Mouse (Mus musculus) mouse embryonic stem cell (cell line): ENCODE data around the gene Prkcsh.

Experiments
- in situ Hi-C, 2 experiments: fragments of 300-500 bp; cut with MboI; formaldehyde crosslinking; loops; 1 replicate in 1 of 2; 3 replicates in 1 of 2; pipeline ENCODE4 v1.14.3; 2019 to 2020; ENCODE audit warnings: low sequenced_read_pairs in 2 of 2, low pct_unique_long_range_greater_than_20kb in 1 of 2, mixed read lengths in 1 of 2; ENCODE audit not compliant: unreplicated experiment in 1 of 2

Prkcsh gene

DNA sequence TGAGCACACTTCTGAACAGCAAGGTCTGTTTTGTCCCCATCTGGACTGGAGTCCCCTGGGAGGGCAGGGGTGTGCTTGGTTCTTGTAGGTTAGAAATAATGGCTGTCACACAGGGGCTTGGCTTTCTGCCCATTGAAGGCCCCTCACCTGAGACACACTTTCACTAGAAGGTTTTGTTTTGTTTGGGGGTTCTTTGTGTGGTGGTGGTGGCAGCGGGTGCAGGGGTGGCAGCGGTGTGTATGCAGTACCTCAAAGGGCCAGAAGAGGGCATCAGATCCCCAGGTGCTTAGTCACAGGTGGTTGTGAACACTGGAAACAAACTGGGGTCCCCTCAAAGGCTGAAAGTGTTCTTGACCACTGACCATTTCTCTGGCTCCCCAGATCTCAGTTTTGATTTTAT is 24.6 kb upstream of the Prkcsh start:
- in situ Hi-C loops, result loop anchor here (5.0 to 25.0 kb wide), 3 partner anchors 74 to 159 kb away; partner anchors contain the start of genes Acp5 (in 1 of the 2) and Elavl3 (in 1 of the 2)

DNA sequence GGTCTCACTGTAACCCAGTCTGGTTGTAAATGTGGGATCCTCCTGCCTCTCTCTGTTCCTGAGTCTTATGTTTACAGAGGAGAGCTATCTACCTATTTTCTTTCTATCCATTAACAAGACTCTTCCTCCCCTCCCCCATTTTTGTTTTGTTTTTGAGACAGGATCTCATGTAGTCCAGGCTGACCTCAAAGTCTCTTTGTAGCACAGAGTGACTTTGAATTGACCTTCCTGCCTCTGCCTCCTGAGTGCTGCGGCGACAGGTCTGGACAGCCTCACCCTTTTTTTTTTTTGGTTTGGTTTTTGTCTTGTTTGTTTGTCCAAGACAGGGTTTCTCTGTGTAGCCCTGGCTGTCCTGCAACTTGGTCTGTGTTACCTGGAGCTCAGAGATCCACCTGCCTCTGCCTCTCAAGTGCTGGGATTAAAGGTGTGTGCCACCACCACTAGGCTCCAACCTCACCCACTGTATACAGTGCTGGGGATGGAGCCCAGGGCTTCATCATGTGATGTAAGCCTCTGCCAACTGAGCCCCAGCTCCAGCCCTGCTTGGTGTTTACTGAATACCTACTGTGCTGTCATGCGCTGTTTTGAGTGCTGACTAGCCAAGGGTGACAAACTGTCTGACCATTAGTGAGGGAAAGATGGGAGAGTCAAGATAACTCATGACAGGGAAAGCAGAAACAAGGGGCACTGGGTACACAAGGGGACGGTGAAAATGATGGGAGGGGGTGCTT is 24.0 kb upstream of the Prkcsh start:
- in situ Hi-C loops, result loop anchor here (5.0 to 25.0 kb wide), 3 partner anchors 74 to 159 kb away; partner anchors contain the start of genes Acp5 (in 1 of the 2) and Elavl3 (in 1 of the 2)

- in situ Hi-C loops, result loop anchor here in 1 of 2 experiments (25.0 kb wide), 1 partner anchor 153 kb away; the partner anchor contains the start of gene Acp5
Measured at GRCm38 (mm10) chr9:21983911-21984310, 18.7 kb upstream of the Prkcsh start.

DNA sequence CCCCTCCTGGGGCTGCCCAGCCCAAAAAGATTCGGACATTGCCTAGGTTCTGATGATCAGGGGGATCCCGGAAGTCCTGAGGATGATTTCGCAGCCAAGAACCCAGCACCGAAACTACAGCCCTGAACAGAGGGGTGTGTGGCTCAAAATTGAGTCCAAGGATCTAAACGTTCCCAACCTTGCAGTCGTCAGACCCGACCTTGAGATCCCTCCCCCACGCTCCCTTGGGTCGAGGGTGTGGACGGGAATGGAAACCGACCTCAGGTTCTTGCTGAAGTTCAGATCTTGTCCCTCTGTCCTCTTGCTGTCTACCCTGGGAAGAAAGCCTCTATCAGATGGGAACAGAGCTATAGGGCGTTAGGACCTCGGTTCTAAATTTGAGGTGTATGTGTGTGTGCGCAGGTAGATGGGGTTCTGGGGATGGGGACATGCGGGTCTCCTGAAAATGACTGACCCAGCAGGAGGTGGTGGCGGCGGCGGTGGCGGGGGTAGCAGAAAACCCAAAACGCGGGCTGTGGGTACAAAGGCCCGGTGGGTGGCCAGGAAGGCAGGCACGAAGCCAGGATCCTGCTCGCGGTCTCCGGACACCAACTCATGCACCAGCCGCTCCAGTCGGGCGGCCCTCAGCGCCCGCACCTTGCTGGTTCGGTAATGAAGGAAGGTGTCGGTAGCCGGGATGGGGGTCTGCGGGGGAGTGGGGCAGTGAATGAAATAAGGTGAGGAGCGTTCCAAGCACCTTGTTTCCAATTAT is 14.8 kb upstream of the Prkcsh start:
- in situ Hi-C loops, result loop anchor here in 1 of 2 experiments (25.0 kb wide), 1 partner anchor 150 kb away; the partner anchor contains the start of gene Acp5

- in situ Hi-C loops, result loop anchor here in 1 of 2 experiments (25.0 kb wide), 1 partner anchor 149 kb away; the partner anchor contains the start of gene Acp5
Measured at GRCm38 (mm10) chr9:21988421-21989101, 14.0 kb upstream of the Prkcsh start.

- in situ Hi-C loops, result loop anchor here in 1 of 2 experiments (25.0 kb wide), 1 partner anchor 148 kb away; the partner anchor contains the start of gene Acp5
Measured at GRCm38 (mm10) chr9:21989230-21990110, 13.1 kb upstream of the Prkcsh start, which contains the start of gene Rgl3. Rgl3 (minus strand) TSS chr9:21989446.

DNA sequence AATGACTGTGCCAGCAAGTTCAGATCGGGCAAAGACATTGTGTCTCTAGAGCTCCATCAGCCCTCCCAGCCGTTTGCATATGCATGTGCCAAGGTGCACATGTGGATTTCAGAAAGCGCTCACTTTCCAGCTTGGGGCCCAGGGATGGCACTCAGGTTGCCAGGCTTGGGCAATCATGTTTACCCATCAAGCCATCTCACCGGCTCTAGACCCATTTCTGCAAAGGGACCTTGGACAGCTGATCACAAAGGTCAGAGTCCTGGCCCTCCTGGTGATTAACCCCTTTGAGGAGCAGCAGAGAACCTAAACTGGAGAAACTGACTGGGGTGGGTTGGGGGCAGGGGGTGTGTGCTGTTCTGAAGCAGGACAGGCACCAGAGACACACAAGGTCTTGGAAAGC is 10.4 kb upstream of the Prkcsh start:
- in situ Hi-C loops, result loop anchor here in 1 of 2 experiments (25.0 kb wide), 1 partner anchor 145 kb away; the partner anchor contains the start of gene Acp5

DNA sequence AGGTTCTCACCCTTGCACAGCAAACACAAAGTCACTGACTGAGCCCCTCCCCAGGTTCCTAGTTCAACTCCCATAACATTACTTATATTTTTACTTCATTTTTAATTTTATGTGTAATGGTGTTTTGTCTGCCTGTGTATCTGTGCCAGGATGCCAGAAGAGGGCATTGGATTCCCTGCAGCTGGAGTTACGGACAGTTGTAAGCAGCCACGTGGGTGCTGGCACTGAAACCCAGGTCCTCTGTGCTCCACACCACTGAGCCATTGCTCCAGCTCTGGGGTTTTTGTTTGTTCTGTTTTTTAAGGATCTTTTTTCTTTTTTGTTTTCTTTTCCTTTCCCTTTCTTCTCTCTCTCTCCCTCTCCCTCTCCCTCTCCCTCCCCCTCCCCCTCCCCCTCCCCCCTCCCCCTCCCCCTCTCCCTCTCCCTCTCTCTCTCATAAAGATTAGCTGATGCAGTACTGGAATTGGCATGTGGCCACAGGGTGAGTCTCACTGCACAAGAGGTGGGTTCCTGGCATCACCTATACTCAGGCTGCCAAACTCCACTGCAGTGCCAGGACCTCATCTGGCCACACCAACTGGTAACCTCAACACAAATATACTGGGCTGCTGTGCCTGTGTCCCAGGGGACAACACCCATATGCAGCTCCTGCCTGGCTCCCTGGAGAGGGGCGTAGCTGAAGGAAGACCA is 6.3 kb upstream of the Prkcsh start:
- in situ Hi-C loops, result loop anchor here in 1 of 2 experiments (25.0 kb wide), 1 partner anchor 141 kb away; the partner anchor contains the start of gene Acp5

GRCm38 (mm10) chr9:22000296-22000695 is 2.3 kb upstream of the Prkcsh start:
- in situ Hi-C loops, result loop anchor here in 1 of 2 experiments (5.0 kb wide), 1 partner anchor 42 kb away; no protein-coding TSS in a partner anchor

DNA sequence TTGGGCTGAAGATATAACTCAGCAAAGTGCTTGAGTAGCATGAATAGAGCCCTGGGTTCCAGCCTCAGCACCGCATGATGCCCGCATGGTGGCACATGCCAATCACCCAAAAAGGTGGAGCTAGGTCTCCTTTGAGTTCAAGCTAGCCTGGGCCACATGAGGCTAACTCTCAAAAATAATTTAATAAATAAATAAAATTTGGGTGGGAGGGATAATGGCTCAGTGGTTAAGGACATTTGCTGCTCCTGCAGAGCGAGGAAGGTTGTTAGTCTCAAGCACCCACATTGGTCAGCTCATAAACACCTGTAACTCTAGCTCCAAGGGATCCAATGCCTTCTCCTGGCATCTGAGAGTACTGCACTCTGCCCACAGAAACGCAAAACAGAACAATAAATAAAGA is 973 bp upstream of the Prkcsh start:
- in situ Hi-C loops, result loop anchor here in 1 of 2 experiments (5.0 kb wide), 1 partner anchor 41 kb away; no protein-coding TSS in a partner anchor

DNA sequence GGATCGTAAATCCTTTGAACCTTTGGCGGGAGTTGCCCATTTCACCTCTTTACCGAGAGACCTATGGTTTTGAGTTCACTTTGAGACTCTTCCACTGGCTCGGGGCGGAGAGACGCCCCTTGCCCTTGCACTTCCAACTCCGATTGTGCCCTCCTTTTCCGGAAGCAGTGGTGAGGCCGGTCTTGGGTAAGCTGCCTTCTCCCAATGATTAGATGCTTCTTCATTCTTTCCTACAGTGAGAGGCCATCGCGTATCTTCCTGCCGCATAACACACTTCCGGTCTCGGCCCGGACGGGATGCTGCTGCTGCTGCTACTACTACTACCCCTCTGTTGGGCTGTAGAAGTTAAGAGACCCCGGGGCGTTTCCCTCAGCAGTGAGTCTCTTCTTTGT is 553 bp downstream of the Prkcsh start:
- in situ Hi-C loops, result loop anchor here in 1 of 2 experiments (5.0 kb wide), 1 partner anchor 39 kb away; no protein-coding TSS in a partner anchor

DNA sequence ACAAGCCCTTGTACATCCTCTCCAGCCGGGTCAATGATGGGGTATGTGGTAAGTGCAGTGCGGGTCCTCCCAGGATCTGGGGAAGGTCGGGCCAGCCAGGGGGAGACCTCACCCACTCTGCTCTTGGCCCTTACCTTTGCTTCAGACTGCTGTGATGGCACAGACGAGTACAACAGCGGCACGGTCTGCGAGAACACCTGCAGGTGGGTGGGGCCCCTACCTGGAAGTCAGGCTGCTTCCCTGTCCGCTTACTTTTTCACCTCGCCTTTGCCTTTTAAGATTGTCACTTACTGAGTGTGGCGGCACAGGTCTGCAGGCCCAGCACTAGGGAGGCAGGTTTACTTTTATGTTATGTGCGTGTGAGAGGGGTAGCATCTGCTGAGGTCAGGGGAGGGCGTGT is 1.9 kb downstream of the Prkcsh start:
- in situ Hi-C loops, result loop anchor here in 1 of 2 experiments (5.0 kb wide), 1 partner anchor 38 kb away; no protein-coding TSS in a partner anchor

DNA sequence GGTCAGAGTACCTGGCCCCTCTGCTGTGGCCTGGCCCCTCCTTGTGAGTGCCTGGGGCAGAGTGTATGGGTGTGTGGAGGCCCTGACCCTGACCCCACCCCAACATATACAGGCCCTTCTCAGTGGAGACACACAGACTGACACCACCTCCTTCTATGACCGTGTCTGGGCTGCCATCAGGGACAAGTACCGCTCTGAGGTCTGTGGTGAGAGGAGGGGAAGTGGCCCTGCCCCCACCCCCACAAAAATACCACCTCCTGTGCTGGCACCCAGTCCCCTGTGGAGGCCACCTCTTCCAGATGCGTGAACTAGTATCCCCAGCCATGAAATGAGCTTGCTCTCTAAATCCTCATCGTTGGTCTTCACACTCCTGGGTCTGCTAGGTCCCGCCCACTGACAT is 8.4 kb downstream of the Prkcsh start:
- in situ Hi-C loops, result no loop called here

DNA sequence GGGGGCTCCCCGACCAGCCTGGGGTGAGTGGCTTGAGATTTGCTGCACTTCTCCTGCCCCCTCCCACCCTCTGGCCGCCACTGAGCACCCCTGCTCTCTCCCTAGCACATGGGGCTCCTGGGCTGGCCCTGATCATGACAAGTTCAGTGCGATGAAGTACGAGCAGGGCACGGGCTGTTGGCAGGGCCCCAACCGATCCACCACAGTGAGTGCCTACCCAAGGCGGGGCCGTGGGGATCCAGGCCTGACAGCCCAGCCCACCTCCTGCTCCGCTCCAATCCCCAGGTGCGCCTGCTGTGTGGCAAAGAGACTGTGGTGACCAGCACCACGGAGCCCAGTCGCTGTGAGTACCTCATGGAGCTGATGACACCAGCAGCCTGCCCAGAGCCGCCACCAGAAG is 10.1 kb downstream of the Prkcsh start:
- in situ Hi-C loops, result no loop called here

- in situ Hi-C loops, result no loop called here
Measured at GRCm38 (mm10) chr9:22016245-22016644, 13.6 kb downstream of the Prkcsh start.

- in situ Hi-C loops, result no loop called here
Measured at GRCm38 (mm10) chr9:22017208-22017825, 14.7 kb downstream of the Prkcsh start.
